Mouse (Mus musculus) embryonic facial prominence, embryonic 10.5 days (tissue): ENCODE results near the gene Gm8229. TPM values are rescaled to one million over a fixed set of nuclear protein-coding genes. Genes with fewer than 3 reads are reported as not detected.
"Not testable (repeated sequence)": the region's sequence is repeated elsewhere in the genome, so short reads cannot be mapped to it uniquely, and the experiment has no call there.

Source experiments
- DNase-seq: peaks from one replicate; pipeline ENCODE4 v3.0.0-alpha.2; 2017; ENCODE audit warnings: low spot score
- H3K27ac ChIP-seq: fragments of 300-500 bp; sonication (generic); replicated peaks from 2 replicates; pipeline ENCODE4 v1.5.1; 2016; ENCODE audit warnings: mild to moderate bottlenecking
- H3K27me3 ChIP-seq: fragments of 300-500 bp; sonication (generic); replicated peaks from 2 replicates; pipeline ENCODE4 v1.6.1; 2016; ENCODE audit warnings: low read depth, mild to moderate bottlenecking; ENCODE audit not compliant: poor library complexity, severe bottlenecking
- H3K36me3 ChIP-seq: fragments of 300-500 bp; sonication (generic); replicated peaks from 2 replicates; pipeline ENCODE4 v1.6.1; 2016; ENCODE audit warnings: mild to moderate bottlenecking, moderate library complexity
- H3K4me1 ChIP-seq: fragments of 300-500 bp; sonication (generic); 2 replicates; pipeline ENCODE4 v1.6.1; 2016
- H3K4me3 ChIP-seq: fragments of 300-500 bp; sonication (generic); 2 replicates; pipeline ENCODE4 v1.5.1; 2016; ENCODE audit warnings: mild to moderate bottlenecking, moderate library complexity
- H3K9me3 ChIP-seq: fragments of 300-500 bp; sonication (generic); 2 replicates; pipeline ENCODE4 v1.6.1; 2016; ENCODE audit warnings: mild to moderate bottlenecking
- WGBS: fragments of 180-500 bp; shearing (Covaris S2); methylation state at CpG from one replicate; pipeline ENCODE4 v1.1.7; 2016; 5-methylcytosine and 5-hydroxymethylcytosine counted together
- polyA plus RNA-seq: library from polyadenylated mRNA; unstranded; fragments of >200 nt; fragmentation: Nextera tagmentation; extraction: Ambion mirVana; gene quantifications from 2 replicates; pipeline ENCODE4 v1.2.1, GENCODE M21; 2016

Gm8229 gene
- not detected in 2 replicates for polyA plus RNA-seq

- not testable (repeated sequence) for H3K4me3 ChIP-seq, H3K27ac ChIP-seq, H3K27me3 ChIP-seq, H3K36me3 ChIP-seq, H3K4me1 ChIP-seq, H3K9me3 ChIP-seq, DNase-seq
- WGBS, result 88% methylated on average over 4 of the region's 4 CpGs
Observed at GRCm38 (mm10) chr14:44365057-44365456, at the start of gene Gm8229. Gene Gm8229 (plus strand): TSS chr14:44365357.

GRCm38 (mm10) chr14:44338484-44338883 is 26.7 kb upstream of the Gm8229 start, which contains the start of gene Gm5930:
Gene Gm5930 (minus strand): TSS chr14:44338584.
- H3K27me3 ChIP-seq, H3K9me3 ChIP-seq, DNase-seq, H3K4me1 ChIP-seq, H3K36me3 ChIP-seq, H3K4me3 ChIP-seq, H3K27ac ChIP-seq: not testable (repeated sequence)
- 84% methylated on average over 2 of the region's 2 CpGs for WGBS

- H3K36me3 ChIP-seq, H3K4me3 ChIP-seq, DNase-seq, H3K4me1 ChIP-seq, H3K27ac ChIP-seq, H3K9me3 ChIP-seq, H3K27me3 ChIP-seq: not testable (repeated sequence)
- 40% methylated on average over 2 of the region's 2 CpGs for WGBS
Observed at GRCm38 (mm10) chr14:44361416-44361815, 3.7 kb upstream of the Gm8229 start.

- H3K36me3 ChIP-seq, H3K27me3 ChIP-seq, H3K4me3 ChIP-seq, H3K9me3 ChIP-seq, H3K27ac ChIP-seq, H3K4me1 ChIP-seq: not testable (repeated sequence)
- DNase-seq, result peak; percentile 6
Observed at GRCm38 (mm10) chr14:44362301-44362700, 2.9 kb upstream of the Gm8229 start.

- not testable (repeated sequence) for H3K27ac ChIP-seq, H3K27me3 ChIP-seq, H3K36me3 ChIP-seq, H3K4me1 ChIP-seq, H3K4me3 ChIP-seq, DNase-seq, H3K9me3 ChIP-seq
- 84% methylated on average over 4 of the region's 4 CpGs for WGBS
Observed at GRCm38 (mm10) chr14:44384233-44384632, 19.1 kb downstream of the Gm8229 start.

- H3K27me3 ChIP-seq, H3K4me1 ChIP-seq, H3K27ac ChIP-seq, H3K36me3 ChIP-seq, DNase-seq, H3K4me3 ChIP-seq, H3K9me3 ChIP-seq: not testable (repeated sequence)
- 80% methylated on average over 1 of the region's 2 CpGs for WGBS
Observed at GRCm38 (mm10) chr14:44410588-44410987, 45.4 kb downstream of the Gm8229 start, which contains the start of gene Gm3371. Gene Gm3371 (minus strand): TSS chr14:44410688.

Other genes with a start within 250 kb of the Gm8229 start
- not detected in 2 replicates for gene Gm3327, start 241.5 kb upstream of the Gm8229 start, polyA plus RNA-seq
- gene Gm8212, start 167.7 kb upstream of the Gm8229 start, polyA plus RNA-seq, result not detected in 2 replicates
- not detected in 2 replicates for gene 4930503E14Rik, start 152.1 kb upstream of the Gm8229 start, polyA plus RNA-seq
- not detected in 2 replicates for gene Gm8220, start 79.8 kb upstream of the Gm8229 start, polyA plus RNA-seq
- not detected in 2 replicates for gene Gm5930, start 26.8 kb upstream of the Gm8229 start, polyA plus RNA-seq
- gene Gm3371, start 45.3 kb downstream of the Gm8229 start, polyA plus RNA-seq, result not detected in 2 replicates
- gene Gm8232, start 68.3 kb downstream of the Gm8229 start, polyA plus RNA-seq, result not detected in 2 replicates
- gene BC061237, start 127.1 kb downstream of the Gm8229 start, polyA plus RNA-seq, result not detected in 2 replicates
- not detected in 2 replicates for gene Gm17093, start 152.9 kb downstream of the Gm8229 start, polyA plus RNA-seq
- not detected in 2 replicates for gene Gm8247, start 217.8 kb downstream of the Gm8229 start, polyA plus RNA-seq